Mouse (Mus musculus): ENCODE measurements around the gene 1700016H13Rik. TPM values are rescaled to one million over a fixed set of nuclear protein-coding genes. Genes with fewer than 3 reads are reported as not detected.
A peak's percentile ranks its signal among the peaks of the same experiment; 100 is the strongest.

1700016H13Rik gene
- polyA plus RNA-seq, 1 experiment, result not detected

- peaks cover 14% of the 10 kb centered on the region; the same call in 1 of the 2 replicates for H3K9me3 ChIP-seq (ENCODE audit: control insufficient read depth, low read length)
- no peaks in the 10 kb centered on the region for H3K36me3 ChIP-seq (ENCODE audit: control insufficient read depth)
- peaks cover 77% of the 10 kb centered on the region for H3K27me3 ChIP-seq (ENCODE audit: control insufficient read depth)
- TF ChIP-seq TAL1 (IDR thresholded peaks at IDR 0.05; ENCODE audit: low read length) (no peak), GATA1 (IDR thresholded peaks at IDR 0.05; ENCODE audit: low read length) (no peak)
- H3K4me1 ChIP-seq (ENCODE audit: control insufficient read depth), result peaks cover 24% of the 10 kb centered on the region
- peak overlapping the region; percentile 81 for H3K4me3 ChIP-seq (replicated peaks)
Observed at GRCm38 (mm10) chr5:103693041-103693641, 37.3 kb upstream of the 1700016H13Rik start.

GRCm38 (mm10) chr5:103692531-103693040 lies 36.8 kb upstream of the 1700016H13Rik start:
- TF ChIP-seq GATA1 (IDR thresholded peaks at IDR 0.05; ENCODE audit: low read length), result no peak
- TF ChIP-seq TAL1 (IDR thresholded peaks at IDR 0.05; ENCODE audit: low read length), result no peak

GRCm38 (mm10) chr5:103691624-103692530 lies 36.1 kb upstream of the 1700016H13Rik start, which contains the start of gene Aff1:
Gene Aff1 (plus strand): TSS chr5:103692374.
- Histone ChIP-seq H3K36me3 (ENCODE audit: control insufficient read depth) (no peaks in the 10 kb centered on the region), H3K9me3 (ENCODE audit: control insufficient read depth, low read length) (peaks cover 14% of the 10 kb centered on the region; the same call in 1 of the 2 replicates), H3K27me3 (ENCODE audit: control insufficient read depth) (peaks cover 68% of the 10 kb centered on the region), H3K4me1 (ENCODE audit: control insufficient read depth) (peaks cover 24% of the 10 kb centered on the region), H3K4me3 (replicated peaks) (peak within 1 kb of the TSS; percentile 81)
- no peak for TF ChIP-seq GATA1 (IDR thresholded peaks at IDR 0.05; ENCODE audit: low read length)
- no peak for TF ChIP-seq TAL1 (IDR thresholded peaks at IDR 0.05; ENCODE audit: low read length)

More at GRCm38 (mm10) chr5:103692531-103693040, 36.8 kb upstream of the 1700016H13Rik start:
- Histone ChIP-seq H3K36me3 (ENCODE audit: control insufficient read depth) (no peaks in the 10 kb centered on the region), H3K9me3 (ENCODE audit: control insufficient read depth, low read length) (peaks cover 14% of the 10 kb centered on the region; the same call in 1 of the 2 replicates), H3K4me3 (replicated peaks) (peak overlapping the region; percentile 81), H3K4me1 (ENCODE audit: control insufficient read depth) (peaks cover 24% of the 10 kb centered on the region), H3K27me3 (ENCODE audit: control insufficient read depth) (peaks cover 74% of the 10 kb centered on the region)

GRCm38 (mm10) chr5:103691171-103691570 lies 35.4 kb upstream of the 1700016H13Rik start:
- peak overlapping the region; percentile 81 for H3K4me3 ChIP-seq (replicated peaks)

GRCm38 (mm10) chr5:103690190-103690589 lies 34.4 kb upstream of the 1700016H13Rik start:
- Histone ChIP-seq H3K36me3 (ENCODE audit: control insufficient read depth) (no peaks in the 10 kb centered on the region), H3K27me3 (ENCODE audit: control insufficient read depth) (peaks cover 56% of the 10 kb centered on the region), H3K4me1 (ENCODE audit: control insufficient read depth) (peaks cover 26% of the 10 kb centered on the region), H3K4me3 (replicated peaks) (no peak overlapping the region), H3K9me3 (ENCODE audit: control insufficient read depth, low read length) (peaks cover 14% of the 10 kb centered on the region; the same call in 1 of the 2 replicates)
- no peak for TF ChIP-seq TAL1 (IDR thresholded peaks at IDR 0.05; ENCODE audit: low read length)
- TF ChIP-seq GATA1 (IDR thresholded peaks at IDR 0.05; ENCODE audit: low read length), result no peak

More at GRCm38 (mm10) chr5:103691171-103691570, 35.4 kb upstream of the 1700016H13Rik start:
- H3K4me1 ChIP-seq (ENCODE audit: control insufficient read depth), result peaks cover 24% of the 10 kb centered on the region
- TF ChIP-seq TAL1 (IDR thresholded peaks at IDR 0.05; ENCODE audit: low read length) (no peak), GATA1 (IDR thresholded peaks at IDR 0.05; ENCODE audit: low read length) (no peak)
- peaks cover 14% of the 10 kb centered on the region; the same call in 1 of the 2 replicates for H3K9me3 ChIP-seq (ENCODE audit: control insufficient read depth, low read length)
- H3K27me3 ChIP-seq (ENCODE audit: control insufficient read depth), result peaks cover 62% of the 10 kb centered on the region
- no peaks in the 10 kb centered on the region for H3K36me3 ChIP-seq (ENCODE audit: control insufficient read depth)

GRCm38 (mm10) chr5:103689645-103690044 lies 33.8 kb upstream of the 1700016H13Rik start:
- peaks cover 26% of the 10 kb centered on the region for H3K4me1 ChIP-seq (ENCODE audit: control insufficient read depth)
- no peak for TF ChIP-seq GATA1 (IDR thresholded peaks at IDR 0.05; ENCODE audit: low read length)
- TF ChIP-seq TAL1 (IDR thresholded peaks at IDR 0.05; ENCODE audit: low read length), result no peak
- H3K4me3 ChIP-seq (replicated peaks), result no peak overlapping the region
- H3K36me3 ChIP-seq (ENCODE audit: control insufficient read depth), result no peaks in the 10 kb centered on the region
- peaks cover 14% of the 10 kb centered on the region; the same call in 1 of the 2 replicates for H3K9me3 ChIP-seq (ENCODE audit: control insufficient read depth, low read length)
- H3K27me3 ChIP-seq (ENCODE audit: control insufficient read depth), result peaks cover 51% of the 10 kb centered on the region

GRCm38 (mm10) chr5:103681824-103682223 lies 26.0 kb upstream of the 1700016H13Rik start:
- Histone ChIP-seq H3K4me3 (replicated peaks) (no peak overlapping the region), H3K4me1 (ENCODE audit: control insufficient read depth) (peaks cover 6% of the 10 kb centered on the region), H3K36me3 (ENCODE audit: control insufficient read depth) (no peaks in the 10 kb centered on the region), H3K9me3 (ENCODE audit: control insufficient read depth, low read length) (no peaks in the 10 kb centered on the region), H3K27me3 (ENCODE audit: control insufficient read depth) (peaks cover 6% of the 10 kb centered on the region)
- TF ChIP-seq GATA1 (IDR thresholded peaks at IDR 0.05; ENCODE audit: low read length), result no peak
- TF ChIP-seq TAL1 (IDR thresholded peaks at IDR 0.05; ENCODE audit: low read length), result no peak

GRCm38 (mm10) chr5:103680381-103680780 lies 24.6 kb upstream of the 1700016H13Rik start:
- Histone ChIP-seq H3K4me3 (replicated peaks) (no peak overlapping the region), H3K36me3 (ENCODE audit: control insufficient read depth) (no peaks in the 10 kb centered on the region), H3K9me3 (ENCODE audit: control insufficient read depth, low read length) (no peaks in the 10 kb centered on the region), H3K27me3 (ENCODE audit: control insufficient read depth) (peaks cover 3% of the 10 kb centered on the region), H3K4me1 (ENCODE audit: control insufficient read depth) (peaks cover 5% of the 10 kb centered on the region)
- TF ChIP-seq GATA1 (IDR thresholded peaks at IDR 0.05; ENCODE audit: low read length) (no peak), TAL1 (IDR thresholded peaks at IDR 0.05; ENCODE audit: low read length) (no peak)

Data from erythroblast, embryonic 14.5 days (primary cell).